Mouse (Mus musculus): ENCODE results near the gene Uvrag. TPM values are rescaled to one million over a fixed set of nuclear protein-coding genes. Genes with fewer than 3 reads are reported as not detected.

Uvrag gene
- polyA plus RNA-seq, 1 experiment: 74.6 TPM

DNA sequence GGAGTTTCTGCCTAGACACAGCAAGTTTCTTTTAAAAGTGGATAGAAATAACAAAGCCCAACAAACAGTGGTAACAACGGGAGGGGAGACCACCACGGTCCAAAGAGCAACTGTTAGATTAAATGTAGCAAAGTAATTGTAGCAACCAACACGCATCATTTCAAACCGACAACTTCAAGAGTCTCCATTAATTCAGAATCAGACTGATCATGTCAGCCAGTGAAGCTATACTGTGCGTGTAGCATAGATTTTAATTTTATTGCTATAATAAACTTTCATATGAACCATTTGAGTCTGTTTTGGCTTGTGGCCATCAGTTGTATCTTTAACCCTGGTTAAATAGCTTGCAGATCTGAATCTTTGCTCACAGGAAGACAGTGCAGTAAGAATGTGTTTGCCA is 107.1 kb downstream of the Uvrag start:
- WGBS: 97% methylated on average over 5 of the region's 5 CpGs
- H3K27ac ChIP-seq (ENCODE audit: control insufficient read depth, insufficient read depth, low read length): no peak overlapping the region
- H3K27me3 ChIP-seq (ENCODE audit: control insufficient read depth, insufficient read depth, low read length): no peaks in the 10 kb centered on the region
- no peaks in the 10 kb centered on the region for H3K4me1 ChIP-seq (replicated peaks; ENCODE audit: control insufficient read depth, insufficient read depth, low read length)
- DNase-seq: no peak
- no peaks in the 10 kb centered on the region for H3K36me3 ChIP-seq (ENCODE audit: control insufficient read depth, insufficient read depth, low read length)
- H3K4me3 ChIP-seq (ENCODE audit: control insufficient read depth, insufficient read depth, low read length): no peak overlapping the region
- TF ChIP-seq POLR2A (IDR thresholded peaks at IDR 0.05; ENCODE audit: control insufficient read depth, extremely low read depth, insufficient read depth, low read length, poor library complexity): no peak
- TF ChIP-seq CTCF (IDR thresholded peaks at IDR 0.05; ENCODE audit: borderline replicate concordance, control insufficient read depth, extremely low read depth, insufficient read depth, low read length, poor library complexity): no peak

DNA sequence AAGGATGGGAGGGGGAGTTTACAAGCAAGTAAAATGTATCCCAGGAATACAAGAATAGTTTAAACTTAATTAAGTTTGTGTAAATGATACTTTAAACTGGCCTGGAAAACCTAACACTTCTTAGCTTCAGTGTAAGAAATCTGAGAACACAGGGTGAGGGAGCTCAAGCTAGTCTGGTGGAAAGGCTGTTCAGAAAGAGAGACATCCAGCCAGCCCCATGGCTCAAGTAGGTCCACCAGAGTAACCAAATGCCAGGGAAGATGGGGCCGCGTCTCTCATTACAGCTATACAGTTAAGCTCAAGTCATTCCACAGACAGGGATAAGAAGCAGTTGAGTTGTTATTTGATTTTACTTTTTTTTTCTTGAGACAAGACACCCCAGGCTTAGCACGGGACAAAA is 107.6 kb downstream of the Uvrag start:
- WGBS: 91% methylated on average over 3 of the region's 3 CpGs
- TF ChIP-seq POLR2A (IDR thresholded peaks at IDR 0.05; ENCODE audit: control insufficient read depth, extremely low read depth, insufficient read depth, low read length, poor library complexity) (no peak), CTCF (IDR thresholded peaks at IDR 0.05; ENCODE audit: borderline replicate concordance, control insufficient read depth, extremely low read depth, insufficient read depth, low read length, poor library complexity) (no peak)
- no peaks in the 10 kb centered on the region for H3K36me3 ChIP-seq (ENCODE audit: control insufficient read depth, insufficient read depth, low read length)
- no peak overlapping the region for H3K4me3 ChIP-seq (ENCODE audit: control insufficient read depth, insufficient read depth, low read length)
- no peak overlapping the region for H3K27ac ChIP-seq (ENCODE audit: control insufficient read depth, insufficient read depth, low read length)
- no peaks in the 10 kb centered on the region for H3K27me3 ChIP-seq (ENCODE audit: control insufficient read depth, insufficient read depth, low read length)
- no peak for DNase-seq
- no peaks in the 10 kb centered on the region for H3K4me1 ChIP-seq (replicated peaks; ENCODE audit: control insufficient read depth, insufficient read depth, low read length)

DNA sequence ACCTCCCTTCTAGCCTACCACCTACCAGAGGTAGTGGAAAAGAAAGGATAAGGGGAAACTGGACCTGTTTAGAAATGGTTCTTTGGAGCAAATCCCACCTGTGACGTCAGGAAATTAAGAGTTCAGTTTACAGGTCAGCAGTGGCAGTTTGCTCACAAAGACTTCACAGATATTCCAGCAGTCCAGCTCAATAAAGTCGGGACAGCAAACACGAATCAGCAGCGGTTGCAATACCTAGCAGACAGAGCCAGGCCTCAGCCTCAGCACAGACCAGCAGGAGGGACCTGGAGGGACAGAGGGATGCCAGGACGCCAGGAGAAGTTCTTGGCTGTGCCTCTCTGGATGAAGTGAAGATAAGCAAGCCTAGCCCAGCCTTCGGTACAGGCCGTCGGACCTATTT is 108.9 kb downstream of the Uvrag start:
- H3K27ac ChIP-seq (ENCODE audit: control insufficient read depth, insufficient read depth, low read length): no peak overlapping the region
- TF ChIP-seq POLR2A (IDR thresholded peaks at IDR 0.05; ENCODE audit: control insufficient read depth, extremely low read depth, insufficient read depth, low read length, poor library complexity) (no peak), CTCF (IDR thresholded peaks at IDR 0.05; ENCODE audit: borderline replicate concordance, control insufficient read depth, extremely low read depth, insufficient read depth, low read length, poor library complexity) (no peak)
- no peak overlapping the region for H3K4me3 ChIP-seq (ENCODE audit: control insufficient read depth, insufficient read depth, low read length)
- peaks cover 7% of the 10 kb centered on the region for H3K4me1 ChIP-seq (replicated peaks; ENCODE audit: control insufficient read depth, insufficient read depth, low read length)
- H3K36me3 ChIP-seq (ENCODE audit: control insufficient read depth, insufficient read depth, low read length): no peaks in the 10 kb centered on the region
- DNase-seq: no peak
- WGBS: 93% methylated on average over 8 of the region's 8 CpGs
- H3K27me3 ChIP-seq (ENCODE audit: control insufficient read depth, insufficient read depth, low read length): no peaks in the 10 kb centered on the region

DNA sequence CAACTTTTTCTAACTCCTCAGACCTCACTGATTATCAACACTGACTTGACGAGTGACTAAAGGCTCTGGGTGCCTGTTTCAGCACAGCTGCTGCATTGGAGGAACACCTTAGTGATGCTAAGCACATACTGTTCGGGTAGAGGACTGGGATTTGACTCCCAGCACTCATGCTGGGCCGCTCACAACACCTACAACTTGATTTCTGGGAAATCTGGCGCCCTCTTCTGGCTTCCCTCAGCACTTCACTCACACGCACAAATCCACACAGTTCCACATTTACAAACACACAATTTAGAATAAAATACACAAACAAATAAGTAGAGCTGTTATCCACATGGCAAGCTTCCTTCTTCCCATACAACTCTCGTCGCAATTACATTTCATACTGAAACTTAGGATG is 112.8 kb downstream of the Uvrag start:
- TF ChIP-seq POLR2A (IDR thresholded peaks at IDR 0.05; ENCODE audit: control insufficient read depth, extremely low read depth, insufficient read depth, low read length, poor library complexity) (no peak), CTCF (IDR thresholded peaks at IDR 0.05; ENCODE audit: borderline replicate concordance, control insufficient read depth, extremely low read depth, insufficient read depth, low read length, poor library complexity) (peak; percentile 32; the same call in 1 of the 2 replicates)
- H3K27me3 ChIP-seq (ENCODE audit: control insufficient read depth, insufficient read depth, low read length): no peaks in the 10 kb centered on the region
- no peak overlapping the region for H3K27ac ChIP-seq (ENCODE audit: control insufficient read depth, insufficient read depth, low read length)
- peak; percentile 4 for DNase-seq
- peaks cover 8% of the 10 kb centered on the region for H3K4me1 ChIP-seq (replicated peaks; ENCODE audit: control insufficient read depth, insufficient read depth, low read length)
- H3K36me3 ChIP-seq (ENCODE audit: control insufficient read depth, insufficient read depth, low read length): no peaks in the 10 kb centered on the region
- 97% methylated on average over 7 of the region's 7 CpGs for WGBS
- no peak overlapping the region for H3K4me3 ChIP-seq (ENCODE audit: control insufficient read depth, insufficient read depth, low read length)

DNA sequence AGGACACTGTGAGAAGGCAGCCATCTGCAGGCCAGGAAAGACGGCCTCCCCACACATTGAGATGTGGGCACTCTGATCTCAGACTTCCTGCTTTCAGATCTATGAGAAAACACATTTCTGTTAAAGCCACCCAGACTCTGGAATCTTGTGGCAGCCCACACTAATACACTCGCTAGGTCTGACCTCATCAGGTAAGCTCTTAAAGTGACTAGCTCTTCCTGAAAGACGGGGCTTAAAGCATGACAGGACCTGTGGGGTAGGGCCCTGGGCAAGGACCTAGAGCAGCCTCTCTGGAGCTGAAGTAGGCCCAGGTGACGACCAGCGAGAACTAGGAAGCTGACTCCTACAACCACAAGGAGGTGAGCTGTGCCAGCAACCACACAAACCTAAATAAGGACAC is 113.8 kb downstream of the Uvrag start:
- Histone ChIP-seq H3K4me3 (ENCODE audit: control insufficient read depth, insufficient read depth, low read length) (no peak overlapping the region), H3K27ac (ENCODE audit: control insufficient read depth, insufficient read depth, low read length) (no peak overlapping the region), H3K4me1 (replicated peaks; ENCODE audit: control insufficient read depth, insufficient read depth, low read length) (peaks cover 8% of the 10 kb centered on the region), H3K36me3 (ENCODE audit: control insufficient read depth, insufficient read depth, low read length) (no peaks in the 10 kb centered on the region), H3K27me3 (ENCODE audit: control insufficient read depth, insufficient read depth, low read length) (no peaks in the 10 kb centered on the region)
- WGBS: 10% methylated on average over 5 of the region's 5 CpGs
- TF ChIP-seq CTCF (IDR thresholded peaks at IDR 0.05; ENCODE audit: borderline replicate concordance, control insufficient read depth, extremely low read depth, insufficient read depth, low read length, poor library complexity) (no peak), POLR2A (IDR thresholded peaks at IDR 0.05; ENCODE audit: control insufficient read depth, extremely low read depth, insufficient read depth, low read length, poor library complexity) (no peak)
- DNase-seq: peak; percentile 9

DNA sequence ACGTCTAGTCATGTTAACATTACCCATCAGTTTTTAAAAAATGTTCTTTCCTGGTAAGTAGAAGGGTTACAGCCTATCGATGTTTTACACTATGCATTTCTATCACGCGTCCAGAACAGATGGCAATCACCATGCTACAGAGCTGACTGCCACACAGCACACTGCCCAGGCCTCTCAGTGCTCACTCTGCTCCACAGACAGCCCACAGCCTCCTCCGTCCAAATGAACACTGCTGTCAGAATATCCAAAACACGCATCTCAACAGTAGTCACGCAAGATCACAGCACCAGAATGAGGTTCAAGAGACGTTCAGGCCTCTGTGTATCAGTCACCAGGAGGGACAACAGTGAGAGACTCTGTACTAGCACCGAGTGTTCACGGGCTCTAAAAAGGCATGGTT is 115.0 kb downstream of the Uvrag start:
- H3K36me3 ChIP-seq (ENCODE audit: control insufficient read depth, insufficient read depth, low read length): no peaks in the 10 kb centered on the region
- H3K4me3 ChIP-seq (ENCODE audit: control insufficient read depth, insufficient read depth, low read length): no peak overlapping the region
- H3K4me1 ChIP-seq (replicated peaks; ENCODE audit: control insufficient read depth, insufficient read depth, low read length): peaks cover 8% of the 10 kb centered on the region
- TF ChIP-seq CTCF (IDR thresholded peaks at IDR 0.05; ENCODE audit: borderline replicate concordance, control insufficient read depth, extremely low read depth, insufficient read depth, low read length, poor library complexity) (no peak), POLR2A (IDR thresholded peaks at IDR 0.05; ENCODE audit: control insufficient read depth, extremely low read depth, insufficient read depth, low read length, poor library complexity) (no peak)
- DNase-seq: no peak
- H3K27ac ChIP-seq (ENCODE audit: control insufficient read depth, insufficient read depth, low read length): no peak overlapping the region
- whole genome bisulfite sequencing: 96% methylated on average over 10 of the region's 10 CpGs
- no peaks in the 10 kb centered on the region for H3K27me3 ChIP-seq (ENCODE audit: control insufficient read depth, insufficient read depth, low read length)

DNA sequence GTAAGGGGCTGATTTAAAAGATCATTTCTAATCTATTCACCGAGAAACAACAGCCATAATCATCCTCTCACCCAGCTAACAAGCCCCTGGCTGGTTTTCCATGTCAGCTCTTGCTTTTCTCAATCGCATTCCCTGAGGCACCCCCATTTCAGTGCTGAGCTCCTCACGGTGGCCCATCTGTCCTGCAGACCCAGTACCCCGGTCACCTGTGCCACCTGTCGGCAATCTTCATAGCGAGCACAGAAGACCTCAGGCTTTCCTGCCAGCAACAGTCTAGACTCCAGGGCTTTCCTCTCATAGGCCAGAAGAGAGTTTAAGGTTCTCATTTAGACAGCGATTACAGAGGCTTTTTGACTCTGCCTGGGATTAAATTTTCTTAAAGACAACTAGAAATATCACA is 115.7 kb downstream of the Uvrag start:
- TF ChIP-seq CTCF (IDR thresholded peaks at IDR 0.05; ENCODE audit: borderline replicate concordance, control insufficient read depth, extremely low read depth, insufficient read depth, low read length, poor library complexity) (no peak), POLR2A (IDR thresholded peaks at IDR 0.05; ENCODE audit: control insufficient read depth, extremely low read depth, insufficient read depth, low read length, poor library complexity) (no peak)
- Histone ChIP-seq H3K27me3 (ENCODE audit: control insufficient read depth, insufficient read depth, low read length) (no peaks in the 10 kb centered on the region), H3K4me3 (ENCODE audit: control insufficient read depth, insufficient read depth, low read length) (no peak overlapping the region), H3K27ac (ENCODE audit: control insufficient read depth, insufficient read depth, low read length) (no peak overlapping the region), H3K36me3 (ENCODE audit: control insufficient read depth, insufficient read depth, low read length) (no peaks in the 10 kb centered on the region), H3K4me1 (replicated peaks; ENCODE audit: control insufficient read depth, insufficient read depth, low read length) (peaks cover 8% of the 10 kb centered on the region)
- no peak for DNase-seq
- WGBS: 99% methylated on average over 7 of the region's 7 CpGs

Measured in thymus, adult 2 months (tissue).